In genomic region chr9:71276149-71276721, GRCm38 (mm10) we compare ENCODE assay signal across 12 mouse cellular contexts.
DNase-seq lines count a peak whose midpoint lies in the region; ATAC-seq lines count a peak whose summit lies in the region.
"Had no signal": no experiment of that assay in that cellular context is flagged by ENCODE, and none has a peak within 500 bp of the region (broad histone marks: within the 10 kb centered on the region; RNA-seq: fewer than 3 reads in every experiment).

No protein-coding gene starts in this region.

- no peaks in the 10 kb centered on the region for H3K9me3 ChIP-seq in limb, embryonic 13.5 days
- no peaks in the 10 kb centered on the region for H3K9me3 ChIP-seq in midbrain, embryonic 11.5 days (ENCODE audit: control insufficient read depth, low read length)

- WGBS in limb, embryonic 13.5 days = 41% methylated on average over 14 of the region's 14 CpGs
- WGBS in midbrain, embryonic 11.5 days = 70% methylated on average over 14 of the region's 14 CpGs

- H3K27ac ChIP-seq in limb, embryonic 13.5 days = peak overlapping the region; percentile 2; the same call in 1 of the 2 replicates
- no peak overlapping the region for H3K27ac ChIP-seq in midbrain, embryonic 11.5 days (ENCODE audit: low read depth, low read length)
- H3K27ac ChIP-seq: liver, embryonic 14.5 days had no signal

- peaks cover 56% of the 10 kb centered on the region for H3K27me3 ChIP-seq in limb, embryonic 13.5 days
- no peaks in the 10 kb centered on the region for H3K27me3 ChIP-seq in midbrain, embryonic 11.5 days (ENCODE audit: control insufficient read depth, insufficient read depth, low read length)

- peak; percentile 80 for ATAC-seq in limb, embryonic 13.5 days (ENCODE audit: low FRiP score, low read depth)
- no peak for ATAC-seq in megakaryocyte progenitor cell, adult 5-6 weeks (replicated peaks; ENCODE audit: poor library complexity)
- ATAC-seq in midbrain, embryonic 11.5 days (ENCODE audit: low FRiP score) = no peak

- no peaks in the 10 kb centered on the region for H3K36me3 ChIP-seq in limb, embryonic 13.5 days
- no peaks in the 10 kb centered on the region for H3K36me3 ChIP-seq in midbrain, embryonic 11.5 days (ENCODE audit: control insufficient read depth, insufficient read depth, low read length)

- H3K4me2 ChIP-seq in limb, embryonic 13.5 days (replicated peaks) = peak overlapping the region; percentile 23
- H3K4me2 ChIP-seq in midbrain, embryonic 11.5 days = no peak overlapping the region

- peak; percentile 14 to 22 for DNase-seq in layer of hippocampus, postnatal 10 days (ENCODE audit: low spot score in 2 of 2)
- DNase-seq in layer of hippocampus, adult 9-10 months (ENCODE audit: low spot score) = no peak
- DNase-seq in cerebellum, adult 11-12 months = peak; percentile 41
- peak; percentile 32 to 41 for DNase-seq in cerebellum, postnatal 36 days
- no peak for DNase-seq in midbrain, embryonic 11.5 days (ENCODE audit: low spot score, missing footprints)
- no peak for DNase-seq in spleen, postnatal 36 days (ENCODE audit: low spot score in 2 of 2)
- DNase-seq: adrenal gland, postnatal 10 days; kidney, adult 2 months; spleen, adult 18-20 months had no signal

- no peak overlapping the region for H3K4me3 ChIP-seq in limb, embryonic 13.5 days
- H3K4me3 ChIP-seq in midbrain, embryonic 11.5 days (ENCODE audit: low read depth, low read length) = no peak overlapping the region

- no peak overlapping the region for H3K9ac ChIP-seq in limb, embryonic 13.5 days
- no peak overlapping the region for H3K9ac ChIP-seq in midbrain, embryonic 11.5 days (ENCODE audit: low read length)
- H3K9ac ChIP-seq: liver, embryonic 14.5 days had no signal

- peaks cover 13% of the 10 kb centered on the region; the same call in 1 of the 2 replicates for H3K4me1 ChIP-seq in limb, embryonic 13.5 days
- no peaks in the 10 kb centered on the region for H3K4me1 ChIP-seq in midbrain, embryonic 11.5 days (ENCODE audit: control insufficient read depth, insufficient read depth, low read length)

Comparison
In these comparisons a context has a peak if more than half of its experiments do, and no peak if none do; other contexts are left out.
1. DNase-seq: peak in layer of hippocampus, postnatal 10 days (2 of 2), cerebellum, adult 11-12 months (single experiment) and cerebellum, postnatal 36 days (2 of 2); none in layer of hippocampus, adult 9-10 months (single experiment), midbrain, embryonic 11.5 days (single experiment) and spleen, postnatal 36 days (0 of 2).